Mouse (Mus musculus): ENCODE measurements around the gene Sema3b.

The Sema3b gene

GRCm38 (mm10) chr9:107632478-107632877 is 23.4 kb upstream of the Sema3b start:
- no peak for DNase-seq

DNA sequence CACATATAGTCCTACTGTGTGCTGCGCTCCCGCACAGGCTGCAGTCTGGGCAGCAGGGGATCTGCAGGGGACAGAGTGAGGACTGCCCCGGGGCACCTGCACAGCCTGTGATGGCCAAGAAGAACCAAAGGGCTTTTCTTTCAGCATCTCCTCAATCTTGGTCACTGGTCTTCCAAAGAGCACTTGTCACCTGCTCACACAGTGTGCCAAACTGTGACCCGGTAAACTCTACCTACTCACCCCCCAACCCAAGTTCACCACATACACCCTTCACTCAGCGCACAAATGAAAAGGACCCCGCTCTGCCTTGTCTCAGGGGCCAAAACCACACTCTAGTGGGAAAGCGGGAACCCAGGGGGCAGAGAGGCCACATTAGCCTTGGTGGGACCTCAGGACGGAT is 22.8 kb upstream of the Sema3b start:
- peak in 1 of 2 experiments; percentile 2 for DNase-seq

GRCm38 (mm10) chr9:107631311-107631826 is 22.3 kb upstream of the Sema3b start:
- no peak for DNase-seq

GRCm38 (mm10) chr9:107630576-107630975 is 21.5 kb upstream of the Sema3b start:
- DNase-seq: no peak

- peak in 1 of 2 experiments; percentile 23 for DNase-seq
Observed at GRCm38 (mm10) chr9:107629901-107630425, 20.9 kb upstream of the Sema3b start.

GRCm38 (mm10) chr9:107629411-107629730 is 20.3 kb upstream of the Sema3b start:
- no peak for DNase-seq

GRCm38 (mm10) chr9:107628721-107629410 is 19.8 kb upstream of the Sema3b start:
- DNase-seq: peak in 1 of 2 experiments; percentile 28

DNA sequence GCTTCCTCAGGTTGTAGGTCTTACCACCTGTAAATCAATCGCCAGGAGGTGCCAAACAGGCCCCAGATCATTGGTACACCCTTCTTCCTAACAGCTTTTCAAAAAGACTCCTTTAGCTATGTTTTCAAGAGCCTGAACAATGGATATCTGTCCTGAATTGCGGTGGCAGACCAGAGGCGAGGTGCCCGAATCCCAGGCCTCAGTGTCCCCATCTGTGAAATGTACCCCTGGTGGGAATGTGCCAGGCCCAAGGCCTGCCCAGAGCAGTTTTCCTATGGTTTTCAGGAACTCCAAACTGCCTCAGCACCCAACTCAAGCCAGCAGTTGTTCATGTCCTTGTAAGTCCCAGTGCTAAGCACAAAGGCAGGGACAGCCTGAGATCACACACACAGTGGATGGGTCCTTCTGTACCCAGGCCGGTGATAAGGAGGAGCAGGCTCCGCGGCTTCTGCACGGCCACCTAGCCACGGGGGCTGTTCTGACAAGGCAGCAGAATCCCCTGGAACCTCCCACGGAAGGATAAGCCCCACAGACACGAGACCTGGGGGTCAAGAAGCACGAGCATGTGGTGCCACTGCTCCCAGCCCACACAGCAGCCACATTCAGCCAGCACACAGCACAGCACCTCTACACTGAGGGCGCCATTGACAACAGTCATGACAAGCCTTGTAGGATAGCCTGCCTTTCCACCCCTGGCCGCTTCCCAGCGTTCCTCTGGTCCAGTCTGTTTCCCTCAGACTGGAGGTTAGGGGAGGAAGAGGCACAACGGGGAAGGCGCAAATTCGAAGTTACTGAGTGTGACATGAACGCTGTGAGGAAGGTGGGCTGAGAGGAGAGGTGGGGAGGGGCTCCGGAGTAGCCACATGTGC is 18.6 kb upstream of the Sema3b start:
- peak in 1 of 2 experiments; percentile 34 for DNase-seq

- DNase-seq: peak; percentile 81 to 92
Observed at GRCm38 (mm10) chr9:107626844-107627277, 17.8 kb upstream of the Sema3b start.

DNA sequence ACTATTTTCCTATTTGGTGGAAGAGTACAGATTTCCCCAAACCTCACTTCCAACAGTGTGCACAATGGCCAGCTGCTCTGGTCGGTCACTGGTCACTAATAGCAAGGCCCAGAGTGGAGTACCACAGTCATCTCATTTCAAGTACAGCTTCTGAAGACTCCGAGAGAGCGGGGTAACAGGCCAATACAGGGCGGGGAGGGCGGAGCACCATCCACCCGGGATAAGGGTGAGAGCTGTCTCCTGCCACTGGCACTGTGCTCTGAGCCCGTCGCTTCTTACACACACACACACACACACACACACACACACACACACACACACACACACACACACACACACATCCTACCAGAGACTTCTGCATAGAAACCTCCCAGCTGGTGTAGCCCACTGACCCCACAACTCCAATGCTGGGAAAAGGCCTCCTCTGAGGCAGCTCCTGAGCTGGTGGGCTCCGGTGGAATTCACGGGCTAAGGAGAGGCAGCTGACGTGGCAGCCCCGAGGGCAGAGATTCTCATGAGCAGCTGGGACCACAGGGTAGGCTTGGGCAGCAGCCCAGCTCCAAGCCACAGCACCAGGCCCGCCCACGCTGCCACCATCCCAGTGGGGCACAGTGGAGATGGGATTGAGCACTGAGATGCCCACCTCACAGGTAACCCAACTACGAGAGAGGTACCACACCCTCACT is 17.3 kb upstream of the Sema3b start:
- peak; percentile 33 to 40 for DNase-seq

DNA sequence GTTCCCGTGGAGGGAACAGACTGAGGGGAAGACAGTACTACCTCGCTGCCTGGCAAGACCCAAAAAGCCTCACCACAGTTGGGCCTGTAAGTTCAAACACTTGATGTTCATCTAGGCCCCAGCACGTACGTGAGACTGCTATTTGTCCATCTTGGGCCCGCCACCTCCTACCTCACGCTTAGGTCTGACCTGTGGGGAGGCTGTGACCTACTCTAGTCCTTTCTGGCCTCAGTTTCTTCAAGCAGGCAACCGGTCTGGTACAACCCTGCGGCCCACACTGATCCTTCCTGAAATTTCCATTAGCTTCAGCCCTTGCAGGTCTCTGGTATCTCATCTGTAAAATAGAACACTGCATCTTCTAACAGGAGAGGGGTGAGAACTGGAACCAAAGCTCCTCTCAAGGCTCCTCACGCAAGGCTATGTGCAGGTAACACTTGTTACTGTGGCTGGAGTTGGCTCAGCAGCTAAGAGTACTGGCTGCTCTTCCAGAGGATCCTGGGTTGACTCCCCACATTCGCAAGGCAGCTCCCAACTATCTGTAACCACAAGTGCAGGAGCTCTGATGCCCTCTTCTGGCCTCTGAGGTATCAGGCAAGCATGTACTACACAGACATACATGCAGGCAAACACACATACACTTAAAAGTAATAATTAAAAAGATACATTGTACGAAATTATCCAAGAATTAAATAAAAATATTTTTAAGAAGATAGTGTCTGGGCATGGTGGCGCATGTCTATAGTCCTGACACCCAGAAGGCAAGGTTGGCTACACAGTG is 16.5 kb upstream of the Sema3b start:
- DNase-seq: peak in 1 of 2 experiments; percentile 48

DNA sequence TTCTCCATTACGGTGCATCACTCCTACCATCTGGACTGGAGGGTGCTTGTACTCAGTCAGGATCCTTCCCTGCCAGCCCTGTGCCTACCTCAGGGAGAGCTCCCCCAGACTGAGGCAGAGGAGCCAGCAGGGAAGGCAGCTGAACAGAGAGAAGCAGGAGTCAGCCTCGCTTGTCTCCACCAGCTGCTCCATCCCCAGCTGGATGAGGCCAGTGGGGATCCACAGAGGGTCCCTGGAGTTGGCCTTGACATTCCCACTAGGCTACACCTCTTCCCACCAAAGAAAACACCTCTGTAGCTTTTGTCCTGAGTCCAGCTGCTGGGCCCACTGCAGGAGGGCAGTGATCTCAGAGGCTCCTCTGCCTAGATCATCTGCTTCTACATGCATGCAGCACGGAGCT is 15.9 kb upstream of the Sema3b start:
- DNase-seq: peak in 1 of 2 experiments; percentile 1

GRCm38 (mm10) chr9:107624539-107624938 is 15.5 kb upstream of the Sema3b start:
- DNase-seq: no peak

- DNase-seq: peak in 1 of 2 experiments; percentile 52
Observed at GRCm38 (mm10) chr9:107620954-107621353, 11.9 kb upstream of the Sema3b start.

GRCm38 (mm10) chr9:107619546-107619879 is 10.5 kb upstream of the Sema3b start:
- peak in 1 of 2 experiments; percentile 26 for DNase-seq

GRCm38 (mm10) chr9:107618778-107619545 is 9.9 kb upstream of the Sema3b start:
- peak in 1 of 2 experiments; percentile 38 for DNase-seq

- DNase-seq: peak in 1 of 2 experiments; percentile 2
Observed at GRCm38 (mm10) chr9:107618098-107618497, 9.1 kb upstream of the Sema3b start.

GRCm38 (mm10) chr9:107617461-107617860 is 8.4 kb upstream of the Sema3b start:
- no peak for DNase-seq

GRCm38 (mm10) chr9:107615035-107615434 is 6.0 kb upstream of the Sema3b start:
- DNase-seq: peak in 1 of 2 experiments; percentile 21

DNA sequence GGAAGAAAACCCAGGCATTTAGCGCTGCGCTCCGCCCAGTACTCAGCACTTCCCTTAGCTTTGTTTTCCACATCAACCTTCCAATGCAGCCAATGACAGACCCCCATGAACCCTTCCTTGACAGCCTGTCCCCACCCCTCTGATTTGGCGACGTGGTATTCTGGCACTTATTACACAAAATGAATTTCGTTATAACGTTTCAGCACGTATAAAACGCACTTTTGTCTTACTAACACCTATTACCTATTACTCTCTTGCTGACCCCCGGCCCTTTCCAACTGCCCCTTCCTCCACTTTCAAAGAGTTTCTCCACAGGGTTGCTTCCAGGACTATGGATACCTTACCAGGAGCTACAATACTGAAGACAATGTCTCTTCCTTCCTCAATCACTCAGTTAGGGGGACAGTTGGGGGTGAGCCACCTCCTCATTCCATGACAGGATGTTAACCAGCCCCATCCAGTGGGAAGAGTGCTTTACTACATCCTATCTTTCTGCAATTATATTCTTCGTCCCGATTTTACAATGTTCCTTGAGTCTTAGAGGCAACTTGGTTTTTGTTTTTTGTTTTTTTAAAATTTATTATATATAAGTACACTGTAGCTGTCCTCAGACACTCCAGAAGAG is 4.0 kb upstream of the Sema3b start:
- peak in 1 of 2 experiments; percentile 55 for DNase-seq
